Mouse (Mus musculus) liver, adult 2 months (tissue): ENCODE results near the gene Sgms1. TPM values are rescaled to one million over a fixed set of nuclear protein-coding genes. Genes with fewer than 3 reads are reported as not detected.
A peak's percentile ranks its signal among the peaks of the same experiment; 100 is the strongest.
"Not testable (repeated sequence)": the region's sequence is repeated elsewhere in the genome, so short reads cannot be mapped to it uniquely, and the experiment has no call there.

Experiments used
- DNase-seq: peaks from one replicate; pipeline ENCODE4 v3.0.0-alpha.2; 2011; ENCODE audit warnings: low read depth, low spot score; ENCODE audit errors: extremely low read depth
- H3K27ac ChIP-seq: fragments of 200-500 bp; replicated peaks from 2 replicates; pipeline ENCODE4 v1.5.1; 2012; ENCODE audit warnings: low read depth, mild to moderate bottlenecking, control low read depth, inconsistent platforms, low read length; ENCODE audit not compliant: insufficient read depth
- H3K27me3 ChIP-seq: fragments of 200-500 bp; 2 replicates; pipeline ENCODE4 v1.6.1; 2012; ENCODE audit warnings: mild to moderate bottlenecking, moderate library complexity, low read length, inconsistent platforms; ENCODE audit not compliant: control insufficient read depth, insufficient read depth
- H3K36me3 ChIP-seq: fragments of 200-500 bp; 2 replicates; pipeline ENCODE4 v1.6.1; 2012; ENCODE audit warnings: low read length, inconsistent platforms; ENCODE audit not compliant: control insufficient read depth, insufficient read depth
- H3K4me1 ChIP-seq: fragments of 200-500 bp; 2 replicates; pipeline ENCODE4 v1.6.1; 2011; ENCODE audit warnings: low read length; ENCODE audit not compliant: control insufficient read depth, insufficient read depth
- H3K4me3 ChIP-seq: fragments of 200-500 bp; 2 replicates; pipeline ENCODE4 v1.5.1; 2011; ENCODE audit warnings: low read depth, mild to moderate bottlenecking, control low read depth, low read length, moderate library complexity; ENCODE audit not compliant: insufficient read depth
- H3K79me2 ChIP-seq: fragments of 200-500 bp; 2 replicates; pipeline ENCODE4 v1.6.1; 2012; ENCODE audit warnings: inconsistent platforms, mild to moderate bottlenecking, low read length, moderate library complexity; ENCODE audit not compliant: control insufficient read depth, insufficient read depth
- H3K9ac ChIP-seq: fragments of 200-500 bp; 2 replicates; pipeline ENCODE4 v1.6.1; 2012; ENCODE audit warnings: low read depth, mild to moderate bottlenecking, control low read depth, inconsistent platforms, low read length
- CTCF ChIP-seq: fragments of 200-500 bp; IDR thresholded peaks from 2 replicates; pipeline ENCODE4 v1.5.1; 2011; ENCODE audit warnings: low read depth, low read length, control low read depth
- POLR2A ChIP-seq: fragments of 200-500 bp; IDR thresholded peaks from 2 replicates; pipeline ENCODE4 v1.6.1; 2011; ENCODE audit warnings: low read length, control low read depth; ENCODE audit not compliant: insufficient read depth; ENCODE audit errors: extremely low read depth
- WGBS: fragments of 180-500 bp; shearing (Covaris S2); methylation state at CpG from one replicate; pipeline ENCODE4 v1.1.7; 2018; 5-methylcytosine and 5-hydroxymethylcytosine counted together
- polyA plus RNA-seq: library from polyadenylated mRNA; depleted of rRNA; stranded (reverse); fragments of >200 nt; gene quantifications from 2 replicates; pipeline ENCODE4 v1.2.3, GENCODE M21; 2012
- total RNA-seq: library from RNA; depleted of rRNA; stranded (reverse); fragments of >200 nt; gene quantifications from 2 replicates; pipeline ENCODE4 v1.2.3, GENCODE M21; 2014

The Sgms1 gene
- total and polyA plus RNA-seq, 2 experiments, result 6.5 to 26.7 TPM

DNA sequence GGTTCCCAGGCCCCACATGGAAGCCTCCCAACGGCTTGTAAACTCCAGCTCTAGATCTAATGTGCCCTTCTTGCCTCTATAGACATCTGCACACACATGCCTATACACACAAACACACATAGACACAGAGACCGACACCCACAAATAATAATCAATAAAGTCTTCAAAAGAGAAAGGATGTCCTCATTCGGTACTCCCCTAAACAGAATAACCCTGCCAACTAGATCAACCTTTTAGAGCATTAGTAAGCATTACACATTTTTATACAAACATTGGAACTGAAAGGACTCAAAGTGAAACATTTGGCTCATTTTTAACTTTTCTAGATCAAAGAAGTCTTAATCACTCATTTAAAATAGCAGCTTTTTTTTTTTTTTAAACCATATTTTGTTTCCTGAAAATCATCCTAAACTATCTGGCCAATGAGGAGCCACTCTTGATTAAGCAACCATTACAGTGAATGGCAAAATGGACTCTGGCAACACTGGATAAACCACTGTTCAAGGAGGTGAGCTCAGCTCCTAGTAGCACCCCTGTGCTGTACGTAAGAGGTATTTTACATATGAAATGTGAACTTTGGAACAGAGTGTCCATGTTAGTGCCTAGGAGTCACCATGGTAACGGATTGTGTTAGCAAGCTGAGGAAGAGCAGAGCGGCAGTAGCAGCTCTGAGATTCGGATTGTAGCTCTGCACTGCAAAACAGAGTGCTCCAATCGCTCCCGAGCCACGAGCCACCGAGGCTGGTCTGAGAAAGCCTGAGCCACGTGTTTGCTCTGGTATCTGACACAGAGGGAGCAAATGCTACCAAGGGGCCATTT is 30.6 kb downstream of the Sgms1 start:
- Histone ChIP-seq H3K36me3 (no peaks in the 10 kb centered on the region), H3K79me2 (peaks cover 14% of the 10 kb centered on the region), H3K4me1 (peaks cover 10% of the 10 kb centered on the region; the same call in 1 of the 2 replicates), H3K9ac (no peak overlapping the region), H3K27me3 (no peaks in the 10 kb centered on the region), H3K4me3 (no peak overlapping the region), H3K27ac (no peak overlapping the region)
- TF ChIP-seq POLR2A (no peak), CTCF (no peak)
- 20% methylated on average over 12 of the region's 12 CpGs for WGBS
- DNase-seq, result peak; percentile 83

DNA sequence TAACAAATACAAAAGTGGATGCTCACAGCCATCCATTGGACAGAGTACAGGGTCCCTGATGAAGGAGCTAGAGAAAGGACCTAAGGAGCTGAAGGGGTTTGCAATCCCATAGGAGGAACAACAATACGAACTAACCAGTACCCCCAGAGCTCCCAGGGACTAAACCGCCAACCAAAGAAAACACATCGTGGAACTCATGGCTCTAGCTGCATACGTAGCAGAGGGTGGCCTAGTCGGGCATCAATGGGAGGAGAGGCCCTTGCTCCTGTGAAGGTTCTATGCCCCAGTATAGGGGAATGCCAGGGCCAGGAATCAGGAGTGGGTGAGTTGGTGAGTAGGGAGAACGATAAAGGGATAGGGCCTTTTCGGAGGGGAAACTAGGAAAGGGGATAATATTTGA is 31.5 kb downstream of the Sgms1 start:
- H3K27ac ChIP-seq, H3K27me3 ChIP-seq, H3K4me1 ChIP-seq, H3K36me3 ChIP-seq, H3K9ac ChIP-seq, H3K4me3 ChIP-seq, H3K79me2 ChIP-seq, DNase-seq: not testable (repeated sequence)
- 93% methylated on average over 7 of the region's 7 CpGs for WGBS

DNA sequence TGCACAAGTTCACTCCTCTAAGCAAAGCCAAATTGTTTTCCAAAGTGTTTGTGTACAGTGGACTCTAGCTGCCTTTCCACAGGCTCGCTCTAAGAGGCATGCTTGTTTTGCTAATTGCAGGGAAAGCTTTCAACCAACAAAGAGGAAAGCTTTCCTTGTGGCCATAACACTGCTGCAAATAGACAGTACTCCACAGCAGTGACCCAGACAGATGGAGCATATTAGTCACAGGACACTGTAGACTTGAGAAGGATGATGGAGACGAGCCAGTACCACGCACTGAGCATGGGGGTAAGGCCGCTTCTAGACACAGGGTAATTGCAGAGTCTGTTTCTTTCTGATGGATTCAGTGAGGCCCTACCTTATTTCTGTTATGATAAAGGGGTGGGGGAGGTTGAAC is 33.3 kb downstream of the Sgms1 start:
- Histone ChIP-seq H3K4me1 (peaks cover 10% of the 10 kb centered on the region; the same call in 1 of the 2 replicates), H3K79me2 (peaks cover 6% of the 10 kb centered on the region; the same call in 1 of the 2 replicates), H3K9ac (no peak overlapping the region), H3K27ac (no peak overlapping the region), H3K36me3 (peaks cover 1% of the 10 kb centered on the region; the same call in 1 of the 2 replicates), H3K27me3 (no peaks in the 10 kb centered on the region), H3K4me3 (no peak overlapping the region)
- WGBS, result 81% methylated on average over 4 of the region's 4 CpGs
- TF ChIP-seq CTCF (no peak), POLR2A (no peak)
- DNase-seq, result no peak

DNA sequence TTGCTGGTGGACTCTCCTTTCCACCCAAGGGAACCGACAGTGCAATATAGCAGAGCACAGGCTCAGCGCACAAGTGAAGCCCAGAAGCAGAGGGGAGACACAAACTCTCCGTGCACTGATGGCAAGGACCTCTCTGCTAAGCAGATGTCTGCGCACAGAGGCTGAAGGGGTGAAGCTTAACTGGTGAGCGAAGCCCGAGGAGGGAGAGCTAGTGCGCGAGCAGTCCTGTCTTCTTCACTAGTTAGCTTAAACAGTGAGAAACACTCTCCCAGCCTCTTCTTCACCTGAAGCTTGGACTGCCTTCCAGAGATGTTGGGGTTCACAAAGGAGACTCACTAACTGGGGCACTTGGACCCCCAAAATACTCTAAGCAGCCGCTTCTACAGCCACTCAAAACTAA is 36.1 kb downstream of the Sgms1 start:
- no peaks in the 10 kb centered on the region for H3K27me3 ChIP-seq
- H3K79me2 ChIP-seq, result peaks cover 6% of the 10 kb centered on the region; the same call in 1 of the 2 replicates
- no peak overlapping the region for H3K4me3 ChIP-seq
- no peak for TF ChIP-seq CTCF
- TF ChIP-seq POLR2A, result no peak
- WGBS, result 97% methylated on average over 9 of the region's 9 CpGs
- DNase-seq, result no peak
- peaks cover 1% of the 10 kb centered on the region; the same call in 1 of the 2 replicates for H3K36me3 ChIP-seq
- no peak overlapping the region for H3K9ac ChIP-seq
- 0 out of 2 replicates have a peak, but pooled peaks cover under 1% of the 10 kb centered on the region for H3K4me1 ChIP-seq
- no peak overlapping the region for H3K27ac ChIP-seq

DNA sequence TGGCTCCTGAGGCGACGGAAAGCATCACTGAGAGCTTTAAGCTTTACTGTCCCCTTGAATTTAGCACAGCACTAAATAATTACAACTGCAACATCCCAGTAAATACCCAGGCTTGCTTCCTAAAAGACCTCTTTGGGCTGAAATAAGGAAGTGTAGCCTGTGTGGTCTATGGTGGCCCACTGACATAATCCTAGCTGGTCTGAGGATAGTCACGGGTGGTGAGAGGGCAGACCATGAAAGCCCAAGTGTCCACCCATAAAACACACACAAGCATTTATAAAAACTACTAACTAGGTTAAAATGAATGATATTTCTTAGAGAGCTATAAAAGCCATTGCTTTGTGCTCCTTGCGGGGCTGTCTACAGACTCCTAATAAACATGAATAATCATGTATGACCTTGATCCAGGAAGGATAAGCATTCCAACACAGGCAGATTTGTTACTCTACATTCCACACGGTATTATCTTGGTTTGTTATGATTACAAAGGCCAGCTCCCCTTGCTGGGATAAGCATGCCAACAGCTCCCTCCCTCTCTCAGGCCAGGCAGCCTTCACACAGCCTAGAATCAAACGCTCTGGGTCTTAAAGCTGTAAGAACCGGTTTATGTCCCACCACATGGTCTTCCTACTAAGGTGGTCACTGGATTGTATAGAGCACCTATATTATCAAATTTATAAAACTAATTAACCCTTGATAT is 40.4 kb downstream of the Sgms1 start:
- H3K27ac ChIP-seq, result no peak overlapping the region

More for the DNA sequence above, 40.4 kb downstream of the Sgms1 start:
- 68% methylated on average over 7 of the region's 7 CpGs for WGBS
- no peak for DNase-seq
- Histone ChIP-seq H3K79me2 (peaks cover 3% of the 10 kb centered on the region; the same call in 1 of the 2 replicates), H3K36me3 (peaks cover 1% of the 10 kb centered on the region; the same call in 1 of the 2 replicates), H3K4me3 (no peak overlapping the region), H3K9ac (no peak overlapping the region), H3K4me1 (peaks cover 18% of the 10 kb centered on the region), H3K27me3 (no peaks in the 10 kb centered on the region)
- no peak for TF ChIP-seq POLR2A
- 0 out of 2 replicates have a peak, but pooled peaks have one; percentile 13 for TF ChIP-seq CTCF
